Mouse (Mus musculus) forebrain, embryonic 14.5 days (tissue): Measurements from ENCODE around the gene Rapgef6. TPM values are rescaled to one million over a fixed set of nuclear protein-coding genes. Genes with fewer than 3 reads are reported as not detected.

Experiments used
- ATAC-seq: fragments of 200-750 bp; cut with Nextera tagmentation; 2 replicates; pipeline ENCODE4 v1.8.0; 2017; ENCODE audit warnings: mild to moderate bottlenecking, moderate library complexity
- DNase-seq: peaks from one replicate; pipeline ENCODE4 v3.0.0-alpha.2; 2015; ENCODE audit warnings: low spot score
- H3K27ac ChIP-seq: fragments of 300-500 bp; sonication (generic); 2 replicates; pipeline ENCODE4 v1.5.1; 2014; ENCODE audit warnings: low read depth, mild to moderate bottlenecking, control low read depth, low read length, moderate library complexity
- H3K27me3 ChIP-seq: fragments of 300-500 bp; sonication (generic); replicated peaks from 2 replicates; pipeline ENCODE4 v1.6.1; 2014; ENCODE audit warnings: low read length, control low read depth, mixed read lengths; ENCODE audit not compliant: control insufficient read depth, insufficient read depth
- H3K36me3 ChIP-seq: fragments of 300-500 bp; sonication (generic); 2 replicates; pipeline ENCODE4 v1.6.1; 2014; ENCODE audit warnings: low read length, control low read depth; ENCODE audit not compliant: control insufficient read depth, insufficient read depth
- H3K4me1 ChIP-seq: fragments of 300-500 bp; sonication (generic); 2 replicates; pipeline ENCODE4 v1.6.1; 2014; ENCODE audit warnings: antibody characterized with exemption, low read length, control low read depth; ENCODE audit not compliant: control insufficient read depth, insufficient read depth
- H3K4me2 ChIP-seq: fragments of 300-500 bp; sonication (generic); 2 replicates; pipeline ENCODE4 v1.6.1; 2014; ENCODE audit warnings: mild to moderate bottlenecking, control low read depth, low read length
- H3K4me3 ChIP-seq: fragments of 300-500 bp; sonication (generic); 2 replicates; pipeline ENCODE4 v1.5.1; 2014; ENCODE audit warnings: low read depth, low read length, control low read depth
- H3K9ac ChIP-seq: fragments of 300-500 bp; sonication (generic); 2 replicates; pipeline ENCODE4 v1.6.1; 2014; ENCODE audit warnings: mild to moderate bottlenecking, low read length, control low read depth, moderate library complexity
- H3K9me3 ChIP-seq: fragments of 300-500 bp; sonication (generic); replicated peaks from 2 replicates; pipeline ENCODE4 v1.6.1; 2016; ENCODE audit warnings: low read length, control low read depth, mixed read lengths; ENCODE audit not compliant: control insufficient read depth
- WGBS: fragments of 180-500 bp; shearing (Covaris S2); extraction: QIAGEN DNeasy Blood & Tissue Kit; methylation state at CpG from one replicate; pipeline ENCODE4 v1.1.7; 2014; 5-methylcytosine and 5-hydroxymethylcytosine counted together
- polyA plus RNA-seq: library from polyadenylated mRNA; unstranded; fragments of >200 nt; fragmentation: Nextera tagmentation; extraction: Ambion mirVana; gene quantifications from 2 replicates; pipeline ENCODE4 v1.2.1, GENCODE M21; 2014

The Rapgef6 gene
- polyA plus RNA-seq, 1 experiment from 2014 or later: 21.1 TPM

DNA sequence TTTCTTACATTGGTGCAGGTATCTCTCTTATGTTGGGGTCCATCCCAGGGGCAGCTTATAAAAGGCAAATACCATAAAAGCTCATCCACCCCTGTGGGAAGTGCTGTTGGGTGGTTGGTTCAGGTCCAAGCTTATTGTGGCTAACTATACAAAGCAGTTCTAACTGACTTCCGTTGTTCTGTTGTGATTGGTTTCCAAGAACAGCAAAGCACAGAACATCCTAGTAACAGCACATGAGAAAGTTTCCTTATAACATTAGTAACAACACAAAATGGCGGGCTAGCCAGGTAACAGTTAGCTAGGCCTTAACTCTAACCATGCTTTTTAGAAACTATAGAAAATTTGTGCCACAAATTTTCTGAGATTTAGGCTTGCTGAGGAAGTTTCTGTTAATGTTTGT, 185.5 kb downstream of the Rapgef6 start:
- Histone ChIP-seq H3K4me1 (no peaks in the 10 kb centered on the region), H3K9me3 (no peaks in the 10 kb centered on the region), H3K9ac (no peak overlapping the region), H3K27me3 (no peaks in the 10 kb centered on the region), H3K27ac (no peak overlapping the region), H3K4me2 (no peak overlapping the region), H3K36me3 (peaks cover 8% of the 10 kb centered on the region; the same call in 1 of the 2 replicates), H3K4me3 (no peak overlapping the region)
- DNase-seq: no peak
- WGBS: 93% methylated on average over 2 of the region's 2 CpGs
- ATAC-seq: no peak

- Histone ChIP-seq H3K36me3 (peaks cover 13% of the 10 kb centered on the region; the same call in 1 of the 2 replicates), H3K27me3 (no peaks in the 10 kb centered on the region), H3K4me2 (no peak overlapping the region), H3K27ac (no peak overlapping the region), H3K4me3 (no peak overlapping the region), H3K9me3 (no peaks in the 10 kb centered on the region), H3K9ac (no peak overlapping the region), H3K4me1 (no peaks in the 10 kb centered on the region)
- 50% methylated on average over 2 of the region's 2 CpGs for WGBS
- no peak for ATAC-seq
- peak; percentile 11 for DNase-seq
Observed at GRCm38 (mm10) chr11:54709645-54710044, 187.0 kb downstream of the Rapgef6 start.

DNA sequence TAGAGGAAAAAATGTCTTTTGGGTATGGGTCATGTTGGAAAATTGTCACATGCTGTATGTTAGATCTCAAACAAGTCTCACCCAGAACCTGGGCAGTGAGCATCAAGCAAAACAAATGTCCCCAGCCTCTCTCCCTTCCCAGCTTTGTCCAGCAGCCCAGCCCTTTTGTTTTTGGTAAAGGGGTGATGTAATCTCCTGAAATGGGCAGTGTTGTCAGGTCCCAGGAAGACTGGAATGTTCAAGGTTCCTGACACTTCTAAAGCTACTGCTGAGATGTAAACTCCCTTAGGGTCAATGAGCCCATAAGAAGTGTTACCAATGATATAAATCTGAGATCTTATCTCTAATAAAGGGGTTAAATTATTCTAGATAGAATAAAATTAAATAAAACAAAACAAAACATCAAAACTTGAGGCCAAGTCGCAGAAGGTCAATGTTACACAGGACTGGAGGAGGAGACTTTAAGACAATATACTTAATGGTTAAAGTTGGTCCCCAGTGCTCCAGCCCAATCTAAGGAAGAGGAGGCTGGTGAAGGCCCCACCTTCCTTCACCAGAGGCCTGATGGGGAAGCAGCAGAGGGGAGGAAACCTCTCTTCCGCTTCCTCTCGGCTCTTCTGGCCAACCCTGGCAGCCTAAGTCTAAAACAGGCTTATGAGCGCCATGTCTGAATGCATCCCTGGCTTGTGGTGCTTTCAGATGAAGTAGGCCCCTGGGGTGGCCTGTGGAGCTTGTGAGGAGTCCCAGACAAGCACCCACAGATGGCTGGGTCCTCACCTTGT, 188.1 kb downstream of the Rapgef6 start:
- 85% methylated on average over 4 of the region's 4 CpGs for WGBS
- no peak overlapping the region for H3K4me2 ChIP-seq
- H3K4me1 ChIP-seq: no peaks in the 10 kb centered on the region
- H3K9me3 ChIP-seq: no peaks in the 10 kb centered on the region
- H3K9ac ChIP-seq: no peak overlapping the region
- DNase-seq (no peak), ATAC-seq (no peak)
- H3K27ac ChIP-seq: no peak overlapping the region
- H3K4me3 ChIP-seq: no peak overlapping the region
- H3K36me3 ChIP-seq: peaks cover 20% of the 10 kb centered on the region
- H3K27me3 ChIP-seq: no peaks in the 10 kb centered on the region

DNA sequence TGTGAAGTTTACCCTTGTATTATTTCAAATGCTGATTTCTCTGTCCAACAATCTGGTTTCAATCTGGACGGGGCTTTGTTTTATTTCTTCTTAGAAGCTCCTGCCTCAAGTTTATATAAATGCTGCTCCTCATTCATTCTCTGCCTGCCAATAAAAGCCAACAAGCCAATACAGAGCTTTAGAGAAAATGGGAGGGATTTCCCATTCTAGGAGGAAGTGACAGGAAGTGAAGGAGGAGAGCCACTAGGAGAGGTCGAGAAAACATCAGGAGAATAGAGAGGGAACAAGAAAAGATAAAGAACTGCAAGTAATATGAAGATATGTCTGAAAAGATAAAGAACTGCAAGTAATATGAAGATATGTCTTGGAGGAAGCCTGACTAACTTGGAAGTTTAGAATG, 190.2 kb downstream of the Rapgef6 start:
- Histone ChIP-seq H3K27ac (no peak overlapping the region), H3K4me1 (no peaks in the 10 kb centered on the region), H3K9me3 (no peaks in the 10 kb centered on the region), H3K9ac (no peak overlapping the region), H3K4me2 (no peak overlapping the region), H3K36me3 (peaks cover 37% of the 10 kb centered on the region), H3K4me3 (no peak overlapping the region), H3K27me3 (no peaks in the 10 kb centered on the region)
- 90% methylated on average over 2 of the region's 2 CpGs for WGBS
- DNase-seq (no peak), ATAC-seq (no peak)

DNA sequence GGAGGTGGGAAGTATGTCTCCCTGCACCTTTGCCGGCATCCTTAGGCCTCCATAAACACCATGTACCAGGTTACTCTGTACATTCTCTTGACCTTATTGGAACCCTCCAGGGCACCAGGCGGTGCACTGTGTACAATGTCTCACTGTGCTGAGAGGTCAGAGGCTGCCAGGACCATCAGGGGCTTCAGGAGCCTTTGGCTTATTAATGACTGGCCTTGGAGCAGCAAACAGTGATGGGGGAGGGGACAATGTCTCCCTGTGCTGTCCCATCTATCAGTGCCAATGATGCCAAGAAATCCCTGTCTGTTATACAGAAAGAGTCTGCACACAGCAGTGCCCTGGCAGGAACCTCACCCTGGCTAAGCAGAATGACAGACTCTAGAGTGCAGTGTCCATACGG, 195.2 kb downstream of the Rapgef6 start:
- no peak overlapping the region for H3K4me3 ChIP-seq
- DNase-seq: no peak
- ATAC-seq: no peak
- H3K36me3 ChIP-seq: peaks cover 72% of the 10 kb centered on the region
- H3K4me1 ChIP-seq: no peaks in the 10 kb centered on the region
- no peaks in the 10 kb centered on the region for H3K27me3 ChIP-seq
- no peaks in the 10 kb centered on the region for H3K9me3 ChIP-seq
- H3K27ac ChIP-seq: no peak overlapping the region
- no peak overlapping the region for H3K9ac ChIP-seq
- H3K4me2 ChIP-seq: no peak overlapping the region
- 90% methylated on average over 3 of the region's 3 CpGs for WGBS

- 92% methylated on average over 3 of the region's 3 CpGs for WGBS
- H3K9me3 ChIP-seq: no peaks in the 10 kb centered on the region
- H3K36me3 ChIP-seq: peaks cover 78% of the 10 kb centered on the region
- H3K4me3 ChIP-seq: no peak overlapping the region
- H3K27me3 ChIP-seq: no peaks in the 10 kb centered on the region
- H3K4me1 ChIP-seq: no peaks in the 10 kb centered on the region
- H3K27ac ChIP-seq: no peak overlapping the region
- no peak overlapping the region for H3K9ac ChIP-seq
- no peak for DNase-seq
- no peak overlapping the region for H3K4me2 ChIP-seq
- ATAC-seq: no peak
Observed at GRCm38 (mm10) chr11:54718601-54719000, 196.0 kb downstream of the Rapgef6 start.

DNA sequence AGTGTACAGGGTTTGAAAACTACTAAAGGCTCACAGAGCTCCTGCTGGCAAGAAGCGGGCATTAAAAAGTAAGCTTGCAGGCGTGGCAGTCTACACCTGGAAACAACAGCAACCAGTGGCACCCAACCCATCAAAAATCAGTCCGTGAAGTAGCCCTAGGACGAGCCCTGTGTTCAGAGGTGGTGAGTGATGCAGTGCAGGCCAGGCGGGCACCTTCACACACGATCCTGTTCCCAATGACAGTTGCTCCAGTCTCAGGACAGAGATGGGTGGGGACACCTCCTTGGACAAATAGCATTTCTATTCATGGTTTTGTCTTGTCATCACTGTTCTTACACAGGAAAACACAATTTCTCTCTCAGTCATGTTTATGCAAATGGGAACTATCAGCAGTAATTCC, 199.4 kb downstream of the Rapgef6 start:
- Histone ChIP-seq H3K27me3 (no peaks in the 10 kb centered on the region), H3K4me3 (no peak overlapping the region), H3K4me2 (no peak overlapping the region), H3K4me1 (no peaks in the 10 kb centered on the region), H3K9ac (no peak overlapping the region), H3K27ac (no peak overlapping the region), H3K36me3 (peaks cover 62% of the 10 kb centered on the region), H3K9me3 (no peaks in the 10 kb centered on the region)
- DNase-seq (no peak), ATAC-seq (no peak)
- WGBS: 95% methylated on average over 6 of the region's 6 CpGs

DNA sequence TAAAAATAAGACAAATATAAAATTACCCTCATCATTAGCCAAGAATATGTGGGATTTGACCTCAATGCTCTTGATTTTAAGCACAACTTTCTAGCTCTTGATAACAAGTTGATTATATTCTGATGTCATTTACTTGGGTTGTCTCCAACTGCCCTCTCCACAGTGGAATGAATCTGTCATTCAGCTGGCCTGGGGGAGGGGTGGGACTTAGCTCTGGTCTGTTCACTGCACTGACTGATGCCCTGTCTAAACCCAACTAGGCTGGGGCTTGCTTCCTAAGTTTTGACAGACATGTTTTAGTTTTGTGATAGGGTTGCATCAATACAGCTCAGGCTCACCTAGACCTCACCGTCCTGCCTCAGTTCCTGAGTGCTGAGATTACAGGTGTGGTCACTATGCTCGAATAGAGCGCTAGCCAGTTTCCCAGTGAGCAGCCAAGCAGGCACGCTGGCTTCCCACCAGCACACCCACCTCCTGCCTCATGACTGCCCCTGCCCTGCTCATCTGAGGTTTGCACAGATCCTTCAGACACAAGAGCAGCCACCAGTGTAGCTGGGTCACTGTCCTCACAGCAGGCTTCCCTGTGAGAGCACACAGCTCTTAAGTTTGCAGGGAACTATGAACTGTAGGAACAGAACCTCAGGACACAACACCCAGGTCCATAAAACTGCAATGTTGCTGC, 201.8 kb downstream of the Rapgef6 start:
- DNase-seq (peak; percentile 64), ATAC-seq (peak; percentile 57)
- no peak overlapping the region for H3K4me3 ChIP-seq
- WGBS: 70% methylated on average over 4 of the region's 4 CpGs
- no peaks in the 10 kb centered on the region for H3K9me3 ChIP-seq
- no peak overlapping the region for H3K4me2 ChIP-seq
- H3K27ac ChIP-seq: no peak overlapping the region
- no peaks in the 10 kb centered on the region for H3K4me1 ChIP-seq
- no peak overlapping the region; the same call in 1 of the 2 replicates for H3K9ac ChIP-seq
- peaks cover 53% of the 10 kb centered on the region for H3K36me3 ChIP-seq
- H3K27me3 ChIP-seq: no peaks in the 10 kb centered on the region

- ATAC-seq (no peak), DNase-seq (no peak)
- H3K36me3 ChIP-seq: peaks cover 41% of the 10 kb centered on the region
- H3K4me2 ChIP-seq: no peak overlapping the region
- H3K4me3 ChIP-seq: no peak overlapping the region
- H3K27ac ChIP-seq: no peak overlapping the region
- H3K9ac ChIP-seq: no peak overlapping the region
- no peaks in the 10 kb centered on the region for H3K9me3 ChIP-seq
- no peaks in the 10 kb centered on the region for H3K27me3 ChIP-seq
- WGBS: 95% methylated on average over 3 of the region's 3 CpGs
- no peaks in the 10 kb centered on the region for H3K4me1 ChIP-seq
Observed at GRCm38 (mm10) chr11:54726571-54727062, 204.0 kb downstream of the Rapgef6 start.
